Mouse (Mus musculus) right cerebral cortex, postnatal 36 days (tissue): ENCODE data around the gene Rps6ka1.
"Not testable (repeated sequence)": the region's sequence is repeated elsewhere in the genome, so short reads cannot be mapped to it uniquely, and the experiment has no call there.

Experiments
- DNase-seq, 2 experiments: peaks; one replicate each; pipeline ENCODE4 v3.0.0; 2022; ENCODE audit warnings: low spot score in 2 of 2, mixed read lengths in 1 of 2

Rps6ka1 gene

DNA sequence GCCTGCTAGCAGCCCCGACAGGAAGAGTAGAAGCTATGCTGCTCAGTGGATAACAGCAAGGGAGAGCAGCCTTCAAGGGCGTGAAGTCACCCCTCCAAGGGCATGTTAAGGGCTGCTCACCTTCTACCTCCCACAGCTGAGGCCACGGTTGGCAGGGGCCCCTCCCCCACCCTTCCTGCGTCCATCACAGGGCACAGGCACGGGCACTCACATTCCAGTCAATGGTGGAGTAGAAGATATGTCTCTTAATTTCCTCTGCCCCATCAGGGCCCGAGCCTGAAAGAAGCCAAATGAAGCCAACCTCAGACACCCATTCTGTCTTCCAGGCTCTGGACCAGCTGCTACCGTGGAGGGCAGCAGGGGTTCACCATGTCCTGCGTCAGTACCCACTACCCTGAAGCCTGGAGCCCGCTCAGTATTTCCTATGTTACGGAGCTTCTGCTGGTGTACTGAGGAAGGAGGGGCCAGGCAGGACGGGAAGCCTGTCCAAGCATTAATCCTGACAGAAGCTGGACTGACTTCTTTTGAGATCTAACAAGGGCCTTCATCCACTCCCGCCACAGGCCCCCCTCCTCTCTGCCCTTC, 23.7 kb downstream of the Rps6ka1 start:
- no peak for DNase-seq

DNA sequence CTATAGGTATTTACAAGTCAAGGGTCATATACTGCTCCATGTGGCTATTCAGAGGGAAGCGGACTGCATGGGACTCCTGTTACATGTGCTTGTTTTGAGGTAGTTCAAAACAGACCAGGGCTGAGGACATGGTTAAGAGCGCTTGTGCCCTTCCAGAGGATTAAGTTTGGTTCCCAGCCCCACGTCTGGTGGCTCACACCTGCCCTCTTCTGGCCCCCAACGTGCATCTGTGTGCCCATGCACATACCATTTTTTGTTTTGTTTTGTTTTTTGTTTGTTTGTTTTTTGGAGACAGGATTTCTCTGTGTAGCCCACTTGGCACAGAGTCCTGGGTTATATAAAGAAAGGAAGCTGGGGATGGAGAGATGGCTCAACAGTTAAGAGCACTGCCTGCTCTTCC, 30.1 kb downstream of the Rps6ka1 start:
- no peak for DNase-seq

GRCm38 (mm10) chr4:133854621-133855020, 33.0 kb downstream of the Rps6ka1 start:
- DNase-seq: no peak

DNA sequence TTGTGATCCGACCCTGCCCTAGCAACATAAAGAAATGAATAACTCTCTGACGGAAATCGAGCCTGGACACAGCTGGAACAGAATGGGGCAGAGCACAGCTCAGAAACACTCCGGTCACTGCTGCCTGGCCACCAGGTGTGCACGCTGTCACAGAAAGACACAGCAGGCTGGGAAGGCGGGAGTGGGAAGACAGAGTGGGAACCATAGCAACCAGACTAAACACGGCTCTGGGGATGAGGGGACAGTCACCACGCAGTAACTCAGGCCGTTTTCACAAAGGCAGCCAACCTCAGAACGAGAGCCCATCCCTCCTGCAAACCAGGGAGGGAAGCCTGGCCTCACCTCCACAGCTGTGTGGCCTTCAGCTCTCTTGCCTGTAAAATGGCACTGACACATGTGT, 34.0 kb downstream of the Rps6ka1 start:
- peak; percentile 12 to 24 for DNase-seq

DNA sequence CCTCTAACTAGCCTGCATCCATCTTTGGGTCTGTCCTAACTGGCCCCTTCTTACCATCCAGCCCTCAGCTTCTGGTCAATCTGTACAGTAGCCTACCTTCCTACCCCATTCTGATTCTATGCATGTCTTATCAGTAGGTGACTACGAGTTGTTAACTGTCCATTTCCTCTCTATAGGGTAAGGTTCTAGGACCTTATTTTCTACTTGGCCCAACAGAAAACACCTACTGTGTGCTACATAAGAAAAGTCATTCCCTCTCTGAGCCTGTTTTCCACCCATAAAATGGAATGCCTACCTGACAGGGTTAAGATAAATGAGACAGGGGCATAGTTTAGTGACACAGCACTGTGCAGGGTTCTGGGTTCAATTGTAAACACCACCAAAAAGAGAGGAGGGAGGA, 41.0 kb downstream of the Rps6ka1 start:
- no peak for DNase-seq

DNA sequence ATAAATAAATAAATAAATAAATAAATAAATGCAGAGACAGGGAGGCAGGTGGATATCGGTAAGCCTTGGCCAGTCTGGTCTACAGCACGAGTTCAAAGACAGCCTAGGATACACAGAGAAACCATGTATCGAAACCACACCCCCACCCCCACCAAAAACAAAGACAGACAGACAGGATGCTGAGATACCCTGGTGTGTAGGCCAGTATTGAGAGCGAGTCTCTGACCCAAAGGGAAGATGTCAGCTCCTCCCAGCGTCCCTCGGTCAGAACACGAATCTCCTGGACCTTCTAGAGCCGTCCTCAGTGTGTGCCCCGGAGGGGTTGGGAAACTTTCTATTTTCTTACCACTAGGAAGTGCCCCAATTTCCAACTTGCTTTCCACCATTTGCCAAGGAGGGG, 42.5 kb downstream of the Rps6ka1 start:
- no peak for DNase-seq

DNA sequence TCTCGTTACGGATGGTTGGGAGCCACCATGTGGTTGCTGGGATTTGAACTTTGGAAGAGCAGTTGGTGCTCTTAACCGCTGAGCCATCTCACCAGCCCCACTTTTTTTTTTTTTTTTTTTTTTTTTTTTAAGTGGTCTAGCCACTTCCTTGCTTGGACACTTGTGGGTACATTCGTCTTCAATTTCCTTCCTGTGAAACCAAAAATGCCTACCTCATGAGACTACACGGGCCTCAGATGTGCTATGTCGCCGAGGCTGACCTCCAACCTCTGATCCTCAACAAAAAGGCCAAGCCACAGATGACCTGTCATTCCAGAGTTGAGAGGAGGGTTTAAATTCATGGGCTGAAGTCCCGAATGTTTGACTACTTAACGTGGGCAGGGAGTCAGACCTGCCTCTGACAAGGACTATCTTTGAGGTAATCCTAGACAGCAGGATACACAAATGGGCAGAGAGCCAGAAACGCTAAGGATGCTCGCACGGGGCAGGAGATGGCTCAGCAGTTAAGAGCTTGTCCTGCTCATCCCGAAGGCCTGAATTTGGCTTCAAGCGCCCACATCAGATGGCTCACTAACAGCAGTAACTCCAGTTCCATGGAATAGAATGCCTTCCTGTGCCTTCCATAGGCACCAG, 43.3 kb downstream of the Rps6ka1 start:
- no peak for DNase-seq

GRCm38 (mm10) chr4:133842992-133843737, 44.4 kb downstream of the Rps6ka1 start:
- no peak for DNase-seq

DNA sequence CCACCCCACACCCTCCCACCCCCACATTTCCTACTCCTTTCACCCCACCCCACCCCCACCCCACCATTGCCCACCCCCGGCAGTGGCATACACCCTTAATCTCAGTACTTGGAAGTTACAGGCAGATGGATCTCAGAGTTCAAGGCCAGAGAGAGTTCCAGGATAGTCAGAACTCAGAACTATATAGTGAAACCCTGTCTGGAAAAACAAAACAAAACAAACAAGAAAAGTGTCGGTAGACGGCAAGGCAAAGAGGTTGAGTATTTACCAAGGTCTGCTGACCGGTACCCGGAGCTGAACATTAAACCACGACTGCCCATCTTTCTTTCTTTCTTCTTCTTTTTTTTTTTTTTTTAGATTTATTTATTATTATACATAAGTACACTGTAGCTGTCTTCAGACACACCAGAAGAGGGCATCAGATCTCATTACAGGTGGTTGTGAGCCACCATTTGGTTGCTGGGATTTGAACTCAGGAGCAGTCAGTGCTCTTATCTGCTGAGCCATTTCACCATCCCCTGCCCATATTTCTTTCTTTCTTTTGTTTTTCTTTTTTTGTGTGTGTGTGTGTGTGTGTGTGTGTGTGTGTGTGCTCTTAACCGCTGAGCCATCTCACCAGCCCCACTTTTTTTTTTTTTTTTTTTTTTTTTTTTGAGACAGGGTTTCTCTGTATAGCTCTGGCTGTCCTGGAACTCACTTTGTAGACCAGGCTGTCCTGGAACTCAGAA, 45.7 kb downstream of the Rps6ka1 start:
- not testable (repeated sequence) for DNase-seq

DNA sequence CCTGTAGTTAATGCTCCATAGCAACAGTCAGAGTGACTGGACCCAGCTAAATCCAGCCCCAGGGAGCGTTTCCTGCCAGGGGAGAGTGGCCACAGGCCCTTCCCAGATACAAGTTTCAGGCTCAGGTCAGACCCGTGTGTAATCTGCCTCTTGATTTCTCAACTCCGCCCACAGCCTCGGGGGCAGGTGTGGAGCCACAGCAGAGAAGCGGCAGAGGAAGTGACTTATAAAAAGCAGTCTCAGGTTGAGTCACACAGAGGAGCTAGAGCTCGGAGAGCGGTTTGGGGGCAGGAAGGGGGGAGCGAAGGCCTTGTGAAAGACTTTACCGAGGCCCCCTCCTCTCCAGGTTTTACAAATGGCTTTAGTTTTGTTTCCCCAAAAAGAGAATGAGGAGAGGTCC, 46.6 kb downstream of the Rps6ka1 start:
- peak; percentile 50 to 57 for DNase-seq

DNA sequence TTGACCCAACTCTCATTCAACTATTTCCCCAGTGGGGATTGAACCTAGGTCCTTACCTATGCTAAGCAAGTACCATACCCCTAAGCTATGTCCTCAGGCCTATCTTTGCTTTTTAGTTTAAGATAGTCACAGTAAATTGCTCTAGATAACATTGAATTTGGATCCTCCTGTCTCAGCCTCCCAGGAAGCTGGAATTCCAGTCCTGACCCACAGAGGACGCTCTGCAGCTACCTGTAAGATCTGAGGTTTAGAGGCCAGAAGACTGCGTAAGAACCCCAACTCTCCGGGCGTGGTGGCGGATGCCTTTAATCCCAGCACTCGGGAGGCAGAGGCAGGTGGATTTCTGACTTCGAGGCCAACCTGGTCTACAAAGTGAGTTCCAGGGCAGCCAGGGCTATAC, 47.1 kb downstream of the Rps6ka1 start:
- no peak for DNase-seq

GRCm38 (mm10) chr4:133839385-133839826, 48.2 kb downstream of the Rps6ka1 start:
- no peak for DNase-seq

DNA sequence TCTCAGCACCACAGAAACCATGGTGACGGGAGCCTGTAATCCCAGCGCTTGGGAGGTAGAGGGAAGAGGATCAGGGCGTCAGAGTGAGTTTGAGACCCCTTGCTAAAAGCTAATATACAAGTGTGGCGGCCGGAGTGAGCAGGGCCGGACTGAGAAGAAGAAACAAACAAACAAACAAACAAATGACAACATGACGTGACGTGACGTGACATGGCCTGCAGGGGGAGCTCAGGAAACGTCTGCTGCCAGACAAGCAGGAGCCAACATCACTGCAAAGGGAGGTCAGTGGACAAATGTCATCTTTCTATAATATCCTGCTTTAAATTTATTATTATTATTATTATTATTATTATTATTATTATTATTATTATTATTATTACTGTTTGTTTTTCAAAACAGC, 51.0 kb downstream of the Rps6ka1 start:
- no peak for DNase-seq

DNA sequence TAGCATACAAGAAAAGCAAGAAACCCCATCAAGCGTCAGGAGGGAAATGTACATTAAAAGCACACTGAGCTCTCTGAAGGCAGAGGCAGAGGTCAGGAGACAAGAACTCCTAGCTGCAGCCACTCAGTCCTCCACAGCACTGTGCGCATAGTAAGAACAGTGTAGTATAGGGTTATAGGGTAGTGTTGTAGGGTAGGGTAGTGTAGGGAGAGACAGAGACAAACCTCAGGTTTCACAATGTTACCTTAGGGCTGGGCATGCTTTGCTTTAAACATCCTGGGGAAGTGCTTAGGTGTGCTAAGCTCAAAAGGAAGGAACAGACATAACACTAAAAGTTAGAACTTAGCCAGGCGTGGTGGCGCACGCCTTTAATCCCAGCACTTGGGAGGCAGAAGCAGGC, 52.4 kb downstream of the Rps6ka1 start:
- DNase-seq: no peak

GRCm38 (mm10) chr4:133832945-133833874, 54.4 kb downstream of the Rps6ka1 start:
- DNase-seq: no peak

GRCm38 (mm10) chr4:133830453-133830852, 57.1 kb downstream of the Rps6ka1 start:
- DNase-seq: no peak

GRCm38 (mm10) chr4:133829281-133830070, 58.1 kb downstream of the Rps6ka1 start:
- peak; percentile 32 to 52 for DNase-seq

DNA sequence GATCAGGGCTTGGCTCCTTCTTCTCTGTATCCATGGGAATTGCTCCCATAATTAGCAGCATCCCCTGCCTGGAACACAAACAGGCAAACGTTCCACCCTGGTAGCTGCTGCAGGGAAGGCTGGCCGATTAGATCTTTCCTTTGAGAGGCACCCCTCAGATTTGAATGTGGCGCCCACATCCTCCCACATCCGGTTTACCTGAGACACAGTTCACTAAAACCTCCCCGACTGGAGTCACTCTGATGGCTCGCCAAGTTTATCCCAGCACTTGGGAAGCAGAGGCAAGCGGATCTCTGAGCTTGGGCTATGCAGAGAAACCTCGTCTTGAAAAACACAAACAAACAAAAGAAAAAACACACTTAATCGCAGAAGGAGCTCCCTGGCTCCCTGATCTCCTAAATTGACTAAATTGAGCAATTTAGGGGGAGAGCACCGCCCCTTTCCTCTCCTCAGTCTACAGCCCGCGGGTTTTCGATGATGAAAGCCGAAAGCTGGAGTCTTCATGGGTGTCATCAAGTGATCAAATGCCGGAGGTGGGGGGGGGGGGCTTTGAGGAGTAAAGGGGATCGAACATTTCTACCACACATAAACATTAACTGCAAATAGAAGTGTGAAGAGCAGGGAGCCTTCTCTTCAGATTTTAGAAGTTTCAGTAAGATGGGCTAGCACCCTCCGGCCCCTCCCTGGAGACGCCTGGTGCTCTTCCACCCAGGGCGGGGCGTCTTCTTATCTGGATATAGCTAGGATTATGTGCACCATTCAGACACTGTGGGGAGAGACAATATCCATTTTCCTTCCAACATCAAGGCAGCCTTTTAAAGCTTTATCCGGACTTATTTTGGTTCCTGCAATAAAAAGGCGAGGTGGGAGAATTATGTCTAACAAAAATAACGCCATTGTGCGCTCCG, 59.5 kb downstream of the Rps6ka1 start:
- no peak for DNase-seq

DNA sequence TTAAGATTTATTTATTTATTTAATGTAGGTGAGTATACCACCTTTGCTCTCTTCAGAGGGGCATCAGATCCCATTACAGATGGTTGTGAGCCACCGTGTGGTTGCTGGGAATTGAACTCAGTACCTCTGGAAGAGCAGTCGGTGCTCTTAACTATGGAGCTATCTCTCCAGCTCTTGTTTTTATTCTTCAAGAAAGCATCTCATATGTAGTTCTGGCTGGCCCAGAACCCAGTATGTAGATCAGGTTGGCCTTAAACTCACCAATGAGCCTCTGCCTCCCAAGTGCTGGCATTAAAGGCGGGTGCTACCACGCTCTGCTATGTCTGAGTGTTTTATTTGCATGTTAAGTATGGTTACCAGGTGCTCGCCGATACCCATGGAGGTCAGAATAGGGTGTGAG, 60.2 kb downstream of the Rps6ka1 start:
- DNase-seq: no peak
